Mouse (Mus musculus) G1E (cell line): ENCODE data around the gene Trrap. TPM values are rescaled to one million over a fixed set of nuclear protein-coding genes. Genes with fewer than 3 reads are reported as not detected.

Experiments used
- ATAC-seq: 2 replicates; pipeline ENCODE4 v1.8.0; 2016; ENCODE audit warnings: mild to moderate bottlenecking; ENCODE audit not compliant: insufficient number of reproducible peaks, poor library complexity, low FRiP score, severe bottlenecking; ENCODE audit errors: extremely low read depth
- DNase-seq: peaks from one replicate; pipeline ENCODE4 v3.0.0; 2012; ENCODE audit warnings: low spot score
- H3K27me3 ChIP-seq: 2 replicates; pipeline ENCODE4 v1.6.1; 2012; ENCODE audit warnings: mild to moderate bottlenecking, low read length, inconsistent platforms; ENCODE audit not compliant: insufficient read depth
- H3K36me3 ChIP-seq: replicated peaks from 2 replicates; pipeline ENCODE3; 2012; ENCODE audit warnings: mild to moderate bottlenecking, inconsistent platforms
- H3K4me1 ChIP-seq: 2 replicates; pipeline ENCODE4 v1.6.1; 2012; ENCODE audit warnings: low read depth, low read length, inconsistent platforms, mixed read lengths; ENCODE audit not compliant: insufficient read depth
- H3K4me3 ChIP-seq: 2 replicates; pipeline ENCODE4 v1.5.1; 2012; ENCODE audit warnings: low read depth, mild to moderate bottlenecking, inconsistent platforms, low read length, moderate library complexity, mixed read lengths
- H3K9me3 ChIP-seq: replicated peaks from 2 replicates; pipeline ENCODE4 v1.6.1; 2012; ENCODE audit warnings: inconsistent platforms
- CTCF ChIP-seq: IDR thresholded peaks from 2 replicates; pipeline ENCODE4 v1.5.1; 2012; ENCODE audit warnings: low read depth, low read length, inconsistent platforms, mixed read lengths
- GATA1 ChIP-seq: IDR thresholded peaks from 2 replicates; pipeline ENCODE4 v1.6.1; 2012; ENCODE audit warnings: borderline replicate concordance, low read length, inconsistent platforms, mixed read lengths
- GATA2 ChIP-seq: IDR thresholded peaks from 2 replicates; pipeline ENCODE4 v1.6.1; 2012; ENCODE audit warnings: low read depth, low read length, inconsistent platforms, borderline replicate concordance
- POLR2AphosphoS5 ChIP-seq: IDR thresholded peaks from 2 replicates; pipeline ENCODE4 v1.6.1; 2012; ENCODE audit warnings: low read depth, low read length, inconsistent platforms; ENCODE audit not compliant: insufficient replicate concordance
- TAL1 ChIP-seq: conservative IDR thresholded peaks from 2 replicates; pipeline ENCODE4 v1.6.1; 2012; ENCODE audit warnings: low read depth, low read length, inconsistent platforms, mixed read lengths
- polyA plus RNA-seq: library from polyadenylated mRNA; stranded (reverse); fragments of >175 nt; gene quantifications from 2 replicates; pipeline ENCODE4 v1.2.3, GENCODE M21; 2012
- total RNA-seq, 2 experiments: library from RNA; stranded (forward) in 1 of 2; stranded (reverse) in 1 of 2; fragments of 200-1000 nt in 1 of 2; fragments of >200 nt in 1 of 2; fragmentation: Nextera tagmentation in 1 of 2; gene quantifications; 2 replicates each; pipeline ENCODE4 v1.2.3; 2014 to 2017

Trrap gene
- total and polyA plus RNA-seq, 3 experiments, result 41.2 to 152 (median 49.8) TPM

- ATAC-seq (no peak), DNase-seq (no peak)
- H3K36me3 ChIP-seq, result peaks cover 98% of the 10 kb centered on the region
- H3K27me3 ChIP-seq, result no peaks in the 10 kb centered on the region
- TF ChIP-seq TAL1 (no peak), CTCF (no peak), GATA1 (no peak), GATA2 (no peak), POLR2AphosphoS5 (no peak)
- H3K9me3 ChIP-seq, result no peaks in the 10 kb centered on the region
- no peak overlapping the region for H3K4me3 ChIP-seq
- H3K4me1 ChIP-seq, result no peaks in the 10 kb centered on the region; the same call in 1 of the 2 replicates
Observed at GRCm38 (mm10) chr5:144803066-144803465, 35.5 kb downstream of the Trrap start.

DNA sequence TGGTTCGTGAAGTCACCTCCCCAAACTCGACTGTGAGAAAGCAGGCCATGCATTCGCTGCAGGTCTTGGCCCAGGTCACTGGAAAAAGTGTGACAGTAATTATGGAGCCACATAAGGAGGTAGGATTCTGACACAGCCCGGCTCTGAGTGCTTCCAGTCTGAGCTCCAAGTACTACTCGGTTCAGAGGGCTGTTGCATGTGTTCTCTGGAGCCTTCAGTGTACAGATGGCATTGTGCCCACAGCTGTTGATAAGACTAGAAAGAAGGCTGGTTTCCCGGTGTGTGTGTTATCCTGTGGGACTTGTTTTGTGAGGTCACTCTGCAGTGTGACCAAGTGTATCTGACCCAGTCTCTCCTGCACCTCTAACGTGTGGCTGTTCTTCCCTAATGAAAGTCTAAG is 36.6 kb downstream of the Trrap start:
- Histone ChIP-seq H3K27me3 (no peaks in the 10 kb centered on the region), H3K4me1 (peaks cover 3% of the 10 kb centered on the region; the same call in 1 of the 2 replicates), H3K4me3 (no peak overlapping the region), H3K36me3 (peaks cover 98% of the 10 kb centered on the region), H3K9me3 (no peaks in the 10 kb centered on the region)
- TF ChIP-seq GATA1 (no peak), POLR2AphosphoS5 (no peak), CTCF (no peak), GATA2 (no peak), TAL1 (no peak)
- DNase-seq, result no peak
- ATAC-seq, result no peak

- peaks cover 3% of the 10 kb centered on the region; the same call in 1 of the 2 replicates for H3K4me1 ChIP-seq
- ATAC-seq (no peak), DNase-seq (no peak)
- no peaks in the 10 kb centered on the region for H3K27me3 ChIP-seq
- H3K9me3 ChIP-seq, result no peaks in the 10 kb centered on the region
- no peak for TF ChIP-seq POLR2AphosphoS5
- TF ChIP-seq CTCF, result no peak
- TF ChIP-seq GATA2, result no peak
- no peak for TF ChIP-seq TAL1
- no peak for TF ChIP-seq GATA1
- no peak overlapping the region for H3K4me3 ChIP-seq
- peaks cover 99% of the 10 kb centered on the region for H3K36me3 ChIP-seq
Observed at GRCm38 (mm10) chr5:144806931-144807330, 39.4 kb downstream of the Trrap start.

GRCm38 (mm10) chr5:144828365-144829102 is 61.0 kb downstream of the Trrap start:
- Histone ChIP-seq H3K27me3 (no peaks in the 10 kb centered on the region), H3K4me1 (peaks cover 10% of the 10 kb centered on the region), H3K9me3 (no peaks in the 10 kb centered on the region), H3K4me3 (no peak overlapping the region), H3K36me3 (peaks cover 99% of the 10 kb centered on the region)
- TF ChIP-seq GATA1 (no peak), TAL1 (no peak), GATA2 (no peak), POLR2AphosphoS5 (no peak), CTCF (no peak)
- DNase-seq, result no peak
- ATAC-seq, result no peak

- H3K4me1 ChIP-seq, result peaks cover 10% of the 10 kb centered on the region
- H3K36me3 ChIP-seq, result peaks cover 98% of the 10 kb centered on the region
- H3K9me3 ChIP-seq, result no peaks in the 10 kb centered on the region
- H3K27me3 ChIP-seq, result no peaks in the 10 kb centered on the region
- TF ChIP-seq CTCF (no peak), GATA2 (no peak), POLR2AphosphoS5 (no peak), TAL1 (no peak), GATA1 (no peak)
- DNase-seq, result no peak
- H3K4me3 ChIP-seq, result no peak overlapping the region
- no peak for ATAC-seq
Observed at GRCm38 (mm10) chr5:144829631-144830030, 62.1 kb downstream of the Trrap start.

DNA sequence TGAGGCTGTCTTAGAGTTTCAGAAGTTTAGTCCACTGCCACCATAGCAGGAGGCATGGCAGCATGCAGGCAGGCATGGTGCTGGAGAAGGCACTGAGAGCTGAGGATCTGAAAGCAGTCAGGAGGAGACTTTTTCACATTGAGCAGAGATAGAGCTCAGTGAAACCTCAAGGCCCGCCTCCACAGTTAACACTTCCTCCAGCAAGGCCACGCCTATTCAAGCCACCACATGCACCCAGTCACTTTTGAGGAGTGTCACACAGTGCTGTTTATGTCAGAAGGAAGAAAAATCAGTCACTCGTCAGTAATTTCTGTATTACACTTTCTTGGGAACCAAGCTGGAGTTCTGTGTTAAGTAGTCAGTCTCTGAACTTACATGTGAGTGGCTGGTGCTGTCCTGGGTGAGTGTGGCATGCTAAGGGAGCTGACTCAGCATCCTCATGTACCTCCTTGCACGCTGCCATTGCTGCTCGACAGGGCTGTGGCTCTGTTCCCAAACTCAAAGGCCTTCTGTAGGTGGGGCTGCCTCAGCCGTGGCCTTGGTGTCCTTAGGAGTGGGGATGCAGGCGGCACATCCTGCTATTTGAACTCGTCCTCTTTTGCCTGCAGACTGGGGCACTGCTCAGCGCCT is 64.4 kb downstream of the Trrap start:
- Histone ChIP-seq H3K27me3 (no peaks in the 10 kb centered on the region), H3K4me3 (no peak overlapping the region), H3K36me3 (peaks cover 98% of the 10 kb centered on the region), H3K4me1 (peaks cover 10% of the 10 kb centered on the region), H3K9me3 (no peaks in the 10 kb centered on the region)
- no peak for DNase-seq
- ATAC-seq, result peak; percentile 71; the same call in 1 of the 2 replicates
- TF ChIP-seq GATA2 (no peak), GATA1 (no peak), CTCF (no peak), POLR2AphosphoS5 (no peak), TAL1 (no peak)
